Mouse (Mus musculus): ENCODE data around the gene 4933430I17Rik. TPM values are rescaled to one million over a fixed set of nuclear protein-coding genes. Genes with fewer than 3 reads are reported as not detected.

4933430I17Rik gene
- polyA plus RNA-seq (2017; shearing (Covaris generic)), result 0.25 TPM

GRCm38 (mm10) chr4:62524651-62525488, at the start of gene 4933430I17Rik, which contains the start of gene Pole3:
Gene 4933430I17Rik (plus strand): TSS chr4:62525369.
Gene Pole3 (minus strand): TSS chr4:62525068.

DNA sequence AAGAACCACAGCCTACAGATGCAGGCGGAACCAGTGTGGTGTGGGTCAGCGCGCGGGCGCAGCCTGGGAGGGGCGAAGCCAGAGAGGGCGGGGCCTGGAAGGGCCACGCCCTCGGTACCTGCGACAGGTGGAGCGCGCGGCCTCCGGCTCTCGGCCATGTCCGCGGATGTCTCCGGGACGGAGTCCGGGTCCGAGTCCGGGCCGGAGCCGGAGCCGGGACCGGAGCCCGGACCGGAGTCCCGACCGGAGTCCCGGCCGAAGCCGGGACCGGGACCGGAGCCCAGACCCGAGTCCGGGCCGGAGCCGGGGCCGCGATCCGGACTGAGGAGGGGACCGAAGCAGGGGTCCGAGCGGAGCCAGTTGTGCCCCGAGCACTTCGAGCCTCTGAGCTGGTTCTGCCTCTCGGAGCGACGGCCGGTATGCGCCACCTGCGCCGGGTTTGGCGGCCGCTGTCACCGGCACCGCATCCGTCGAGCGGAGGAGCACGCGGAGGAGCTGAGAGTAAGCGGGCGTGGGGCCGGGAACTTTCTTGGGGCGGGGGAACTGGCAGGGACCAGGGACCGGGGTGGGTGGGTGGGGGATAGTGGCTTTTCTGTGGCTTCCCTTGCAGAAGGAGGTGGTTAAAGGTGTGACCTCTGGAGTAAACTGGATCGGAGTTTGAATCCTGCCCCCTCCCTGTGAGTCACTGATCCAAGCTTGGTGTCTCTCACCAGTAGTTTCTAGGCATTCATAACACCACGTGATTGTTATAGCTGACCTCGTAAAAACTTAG, 45.0 kb upstream of the 4933430I17Rik start, which contains the start of gene Bspry:
TSS of gene Bspry (plus strand) at position 117 of the 772 bp plus-strand sequence.

DNA sequence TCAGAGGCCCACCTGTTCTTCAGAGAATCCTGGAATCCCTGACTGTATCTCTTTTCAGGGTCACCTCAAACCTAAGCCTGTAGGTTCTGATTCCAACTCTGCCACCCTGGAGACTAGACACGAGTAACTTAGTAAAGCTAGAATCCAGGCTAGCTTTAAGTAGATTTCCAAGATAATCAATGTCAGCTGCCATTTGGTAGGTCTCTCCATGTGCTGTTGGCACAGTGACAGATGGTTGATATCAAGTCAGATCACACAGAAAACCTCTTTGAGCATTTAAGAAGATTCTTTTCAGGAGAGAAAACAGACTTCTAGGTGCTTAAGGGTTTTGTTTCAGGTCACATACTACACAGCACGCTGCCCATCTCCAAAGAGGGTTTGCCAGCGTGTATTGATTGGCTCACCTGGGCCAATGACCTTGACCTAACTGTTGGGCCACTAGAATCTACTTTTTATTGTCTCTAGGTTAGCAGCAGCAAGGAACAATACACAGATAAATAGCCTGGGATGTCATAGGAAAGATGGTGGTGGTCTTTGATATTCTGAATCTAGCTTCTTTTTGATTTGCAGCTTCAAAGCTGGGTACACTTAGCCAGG, 21.7 kb upstream of the 4933430I17Rik start, which contains the start of gene Hdhd3:
TSS of gene Hdhd3 (minus strand) at position 94 of the 597 bp plus-strand sequence.

GRCm38 (mm10) chr4:62519849-62520233, 5.3 kb upstream of the 4933430I17Rik start, which contains the start of gene Alad:
Gene Alad (minus strand): TSS chr4:62519918.

DNA sequence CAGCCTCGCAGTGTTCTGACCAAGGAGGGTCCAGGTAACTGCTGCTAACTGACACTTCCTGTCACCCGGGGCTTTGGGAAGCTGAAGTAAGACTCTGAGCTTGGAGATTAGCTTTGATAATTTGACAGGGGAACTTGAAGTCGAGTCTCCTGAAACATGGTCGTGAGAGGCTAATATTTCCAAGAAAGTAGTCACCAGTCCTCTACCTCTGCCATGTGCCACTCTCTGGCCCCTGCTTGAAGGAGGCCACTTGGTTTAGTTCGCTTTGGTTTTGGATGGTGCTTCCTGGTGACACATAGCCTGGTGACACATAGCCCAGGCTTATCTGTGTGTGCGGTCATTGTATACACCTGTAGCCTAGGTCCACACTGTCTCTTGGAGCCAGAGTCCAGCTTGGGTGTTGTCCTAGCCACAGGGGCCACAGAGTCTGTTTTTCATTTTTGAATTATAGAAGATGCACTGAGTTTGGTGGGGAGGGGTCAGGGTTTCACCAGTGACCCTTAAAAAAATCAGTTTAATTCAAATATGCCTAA, 34.7 kb downstream of the 4933430I17Rik start, which contains the start of gene Rgs3:
TSS of gene Rgs3 (plus strand) at position 51 of the 533 bp plus-strand sequence.

Other genes starting within 250 kb of the 4933430I17Rik start
- gene Fkbp15, start 164.8 kb upstream of the 4933430I17Rik start, polyA plus RNA-seq (2017; shearing (Covaris generic)), result 73.0 TPM
- gene Slc31a1, start 164.6 kb upstream of the 4933430I17Rik start, polyA plus RNA-seq (2017; shearing (Covaris generic)), result 10.4 TPM
- gene Cdc26, start 116.7 kb upstream of the 4933430I17Rik start, polyA plus RNA-seq (2017; shearing (Covaris generic)), result 115 TPM
- 29.7 TPM for gene Prpf4, start 116.6 kb upstream of the 4933430I17Rik start, polyA plus RNA-seq (2017; shearing (Covaris generic))
- gene Rnf183, start 90.1 kb upstream of the 4933430I17Rik start, polyA plus RNA-seq (2017; shearing (Covaris generic)), result not detected
- gene Wdr31, start 54.5 kb upstream of the 4933430I17Rik start, polyA plus RNA-seq (2017; shearing (Covaris generic)), result 0.60 TPM
- gene Bspry, start 45.3 kb upstream of the 4933430I17Rik start, polyA plus RNA-seq (2017; shearing (Covaris generic)), result 1.5 TPM
- 0.99 TPM for gene Hdhd3, start 21.9 kb upstream of the 4933430I17Rik start, polyA plus RNA-seq (2017; shearing (Covaris generic))
- 62.5 TPM for gene Alad, start 5.5 kb upstream of the 4933430I17Rik start, polyA plus RNA-seq (2017; shearing (Covaris generic))
- gene Pole3, start 301 bp upstream of the 4933430I17Rik start, polyA plus RNA-seq (2017; shearing (Covaris generic)), result 29.6 TPM
- 94.0 TPM for gene Rgs3, start 34.5 kb downstream of the 4933430I17Rik start, polyA plus RNA-seq (2017; shearing (Covaris generic))